Mouse (Mus musculus) kidney, adult 2 months (tissue): ENCODE measurements around the gene Ddx54. TPM values are rescaled to one million over a fixed set of nuclear protein-coding genes. Genes with fewer than 3 reads are reported as not detected.

Source experiments
- DNase-seq: peaks from one replicate; pipeline ENCODE4 v3.0.0; 2021
- H3K27ac ChIP-seq: fragments of 200-500 bp; 2 replicates; pipeline ENCODE4 v1.5.1; 2012; ENCODE audit warnings: low read depth, low read length, control low read depth, inconsistent platforms; ENCODE audit not compliant: insufficient read depth
- H3K27me3 ChIP-seq: fragments of 200-500 bp; replicated peaks from 2 replicates; pipeline ENCODE4 v1.6.1; 2012; ENCODE audit warnings: mild to moderate bottlenecking, moderate library complexity, low read length, inconsistent platforms; ENCODE audit not compliant: control insufficient read depth, insufficient read depth
- H3K36me3 ChIP-seq: fragments of 200-500 bp; 2 replicates; pipeline ENCODE4 v1.6.1; 2012; ENCODE audit warnings: mild to moderate bottlenecking, moderate library complexity, low read length, inconsistent platforms; ENCODE audit not compliant: control insufficient read depth, insufficient read depth
- H3K4me1 ChIP-seq: fragments of 200-500 bp; 2 replicates; pipeline ENCODE4 v1.6.1; 2011; ENCODE audit warnings: low read length; ENCODE audit not compliant: control insufficient read depth, insufficient read depth
- H3K4me3 ChIP-seq: fragments of 200-500 bp; 2 replicates; pipeline ENCODE4 v1.5.1; 2011; ENCODE audit warnings: mild to moderate bottlenecking, low read depth, low read length, control low read depth; ENCODE audit not compliant: insufficient read depth
- CTCF ChIP-seq: fragments of 200-500 bp; conservative IDR thresholded peaks from 2 replicates; pipeline ENCODE4 v1.5.1; 2011; ENCODE audit warnings: low read depth, mild to moderate bottlenecking, control low read depth, low read length, moderate library complexity, mixed read lengths; ENCODE audit not compliant: insufficient read depth, insufficient read length
- POLR2A ChIP-seq: fragments of 200-500 bp; IDR thresholded peaks from one replicate; pipeline ENCODE4 v1.6.1; 2011; ENCODE audit warnings: low read depth, low read length, control low read depth
- WGBS: fragments of 180-500 bp; shearing (Covaris S2); methylation state at CpG from one replicate; pipeline ENCODE4 v1.1.7; 2018; 5-methylcytosine and 5-hydroxymethylcytosine counted together
- polyA plus RNA-seq: library from polyadenylated mRNA; depleted of rRNA; stranded (reverse); fragments of >200 nt; gene quantifications from 2 replicates; pipeline ENCODE4 v1.2.3, GENCODE M21; 2012

Ddx54 gene
- polyA plus RNA-seq, 1 experiment: 29.3 TPM

- TF ChIP-seq POLR2A: no peak
- peak; percentile 41 for TF ChIP-seq CTCF
- peaks cover 6% of the 10 kb centered on the region for H3K4me1 ChIP-seq
- 75% methylated on average over 7 of the region's 7 CpGs for WGBS
Observed at GRCm38 (mm10) chr5:120592141-120592540, 20.4 kb upstream of the Ddx54 start.

GRCm38 (mm10) chr5:120594485-120594884 is 18.1 kb upstream of the Ddx54 start:
- H3K36me3 ChIP-seq: no peaks in the 10 kb centered on the region
- H3K27ac ChIP-seq: no peak overlapping the region; the same call in 1 of the 2 replicates
- WGBS: 70% methylated on average over 6 of the region's 6 CpGs
- TF ChIP-seq POLR2A (no peak), CTCF (no peak)
- no peaks in the 10 kb centered on the region for H3K27me3 ChIP-seq
- H3K4me1 ChIP-seq: no peaks in the 10 kb centered on the region
- peak; percentile 84 for DNase-seq
- H3K4me3 ChIP-seq: no peak overlapping the region

More at GRCm38 (mm10) chr5:120592141-120592540, 20.4 kb upstream of the Ddx54 start:
- no peak overlapping the region for H3K27ac ChIP-seq
- no peaks in the 10 kb centered on the region for H3K36me3 ChIP-seq
- no peak overlapping the region for H3K4me3 ChIP-seq
- DNase-seq: peak; percentile 53
- no peaks in the 10 kb centered on the region for H3K27me3 ChIP-seq

GRCm38 (mm10) chr5:120599625-120600024 is 12.9 kb upstream of the Ddx54 start:
- H3K27ac ChIP-seq: no peak overlapping the region
- TF ChIP-seq POLR2A (no peak), CTCF (no peak)
- 96% methylated on average over 6 of the region's 6 CpGs for WGBS
- H3K36me3 ChIP-seq: no peaks in the 10 kb centered on the region
- DNase-seq: no peak
- no peak overlapping the region for H3K4me3 ChIP-seq
- H3K27me3 ChIP-seq: no peaks in the 10 kb centered on the region
- no peaks in the 10 kb centered on the region for H3K4me1 ChIP-seq

- Histone ChIP-seq H3K36me3 (no peaks in the 10 kb centered on the region), H3K4me3 (no peak overlapping the region), H3K4me1 (peaks cover 5% of the 10 kb centered on the region), H3K27ac (no peak overlapping the region), H3K27me3 (no peaks in the 10 kb centered on the region)
- peak; percentile 51 for DNase-seq
- TF ChIP-seq POLR2A: no peak
- peak; percentile 79 for TF ChIP-seq CTCF
- 53% methylated on average over 11 of the region's 11 CpGs for WGBS
Observed at GRCm38 (mm10) chr5:120600946-120601668, 11.4 kb upstream of the Ddx54 start.

GRCm38 (mm10) chr5:120602210-120602609 is 10.3 kb upstream of the Ddx54 start:
- 94% methylated on average over 12 of the region's 12 CpGs for WGBS
- DNase-seq: no peak
- no peaks in the 10 kb centered on the region for H3K27me3 ChIP-seq
- no peaks in the 10 kb centered on the region for H3K36me3 ChIP-seq
- H3K4me1 ChIP-seq: peaks cover 5% of the 10 kb centered on the region
- TF ChIP-seq POLR2A (no peak), CTCF (no peak)
- H3K27ac ChIP-seq: no peak overlapping the region
- H3K4me3 ChIP-seq: no peak overlapping the region

- TF ChIP-seq POLR2A (no peak), CTCF (no peak)
- Histone ChIP-seq H3K4me3 (no peak overlapping the region), H3K27me3 (no peaks in the 10 kb centered on the region), H3K4me1 (peaks cover 5% of the 10 kb centered on the region), H3K36me3 (no peaks in the 10 kb centered on the region), H3K27ac (no peak overlapping the region)
- no peak for DNase-seq
- WGBS: 76% methylated on average over 7 of the region's 7 CpGs
Observed at GRCm38 (mm10) chr5:120603515-120603914, 9.0 kb upstream of the Ddx54 start.

- Histone ChIP-seq H3K4me3 (no peak overlapping the region), H3K36me3 (no peaks in the 10 kb centered on the region), H3K27ac (no peak overlapping the region), H3K4me1 (peaks cover 5% of the 10 kb centered on the region), H3K27me3 (no peaks in the 10 kb centered on the region)
- peak; percentile 90 for DNase-seq
- 7% methylated on average over 6 of the region's 6 CpGs for WGBS
- TF ChIP-seq CTCF: peak; percentile 79
- no peak for TF ChIP-seq POLR2A
Observed at GRCm38 (mm10) chr5:120604839-120605238, 7.7 kb upstream of the Ddx54 start.
